Mouse (Mus musculus) lung, embryonic 16.5 days (tissue): Measurements from ENCODE around the gene E030018B13Rik. TPM values are rescaled to one million over a fixed set of nuclear protein-coding genes. Genes with fewer than 3 reads are reported as not detected.
A peak's percentile ranks its signal among the peaks of the same experiment; 100 is the strongest.

Source experiments
- ATAC-seq: fragments of 200-750 bp; cut with Nextera tagmentation; 2 replicates; pipeline ENCODE4 v1.8.0; 2017; ENCODE audit warnings: low read depth, mild to moderate bottlenecking, moderate library complexity
- H3K27ac ChIP-seq: fragments of 300-500 bp; sonication (generic); 2 replicates; pipeline ENCODE4 v1.5.1; 2014; ENCODE audit warnings: mild to moderate bottlenecking, control low read depth, low read length
- H3K27me3 ChIP-seq: fragments of 300-500 bp; sonication (generic); 2 replicates; pipeline ENCODE4 v1.6.1; 2014; ENCODE audit warnings: low read depth, low read length, mixed read lengths; ENCODE audit not compliant: control insufficient read depth, insufficient read depth
- H3K36me3 ChIP-seq: fragments of 300-500 bp; sonication (generic); 2 replicates; pipeline ENCODE4 v1.6.1; 2014; ENCODE audit warnings: low read length; ENCODE audit not compliant: control insufficient read depth, insufficient read depth
- H3K4me1 ChIP-seq: fragments of 300-500 bp; sonication (generic); replicated peaks from 2 replicates; pipeline ENCODE4 v1.6.1; 2014; ENCODE audit warnings: low read length, mixed read lengths; ENCODE audit not compliant: control insufficient read depth, insufficient read depth
- H3K4me2 ChIP-seq: fragments of 300-500 bp; sonication (generic); 2 replicates; pipeline ENCODE4 v1.6.1; 2014; ENCODE audit warnings: low read depth, low read length, control low read depth
- H3K4me3 ChIP-seq: fragments of 300-500 bp; sonication (generic); 2 replicates; pipeline ENCODE4 v1.5.1; 2014; ENCODE audit warnings: mild to moderate bottlenecking, low read length, control low read depth
- H3K9ac ChIP-seq: fragments of 300-500 bp; sonication (generic); 2 replicates; pipeline ENCODE4 v1.6.1; 2014; ENCODE audit warnings: low read length, control low read depth
- H3K9me3 ChIP-seq: fragments of 300-500 bp; sonication (generic); 2 replicates; pipeline ENCODE4 v1.6.1; 2016; ENCODE audit warnings: low read length; ENCODE audit not compliant: control insufficient read depth
- WGBS: fragments of 180-500 bp; shearing (Covaris S2); extraction: QIAGEN DNeasy Blood & Tissue Kit; methylation state at CpG from one replicate; pipeline ENCODE4 v1.1.7; 2014; 5-methylcytosine and 5-hydroxymethylcytosine counted together
- polyA plus RNA-seq: library from polyadenylated mRNA; unstranded; fragments of >200 nt; fragmentation: Nextera tagmentation; extraction: Ambion mirVana; gene quantifications from 2 replicates; pipeline ENCODE4 v1.2.1, GENCODE M21; 2015

Gene E030018B13Rik
- polyA plus RNA-seq, 1 experiment from 2014 or later, result not detected

- Histone ChIP-seq H3K27me3 (no peaks in the 10 kb centered on the region), H3K9ac (no peak overlapping the region), H3K4me3 (no peak overlapping the region), H3K27ac (no peak overlapping the region), H3K36me3 (peaks cover 4% of the 10 kb centered on the region), H3K4me2 (no peak overlapping the region), H3K9me3 (no peaks in the 10 kb centered on the region), H3K4me1 (peaks cover 21% of the 10 kb centered on the region)
- ATAC-seq, result no peak
- WGBS, result 78% methylated on average over 3 of the region's 3 CpGs
Measured at GRCm38 (mm10) chr7:63895223-63895622, 21.4 kb upstream of the E030018B13Rik start.

DNA sequence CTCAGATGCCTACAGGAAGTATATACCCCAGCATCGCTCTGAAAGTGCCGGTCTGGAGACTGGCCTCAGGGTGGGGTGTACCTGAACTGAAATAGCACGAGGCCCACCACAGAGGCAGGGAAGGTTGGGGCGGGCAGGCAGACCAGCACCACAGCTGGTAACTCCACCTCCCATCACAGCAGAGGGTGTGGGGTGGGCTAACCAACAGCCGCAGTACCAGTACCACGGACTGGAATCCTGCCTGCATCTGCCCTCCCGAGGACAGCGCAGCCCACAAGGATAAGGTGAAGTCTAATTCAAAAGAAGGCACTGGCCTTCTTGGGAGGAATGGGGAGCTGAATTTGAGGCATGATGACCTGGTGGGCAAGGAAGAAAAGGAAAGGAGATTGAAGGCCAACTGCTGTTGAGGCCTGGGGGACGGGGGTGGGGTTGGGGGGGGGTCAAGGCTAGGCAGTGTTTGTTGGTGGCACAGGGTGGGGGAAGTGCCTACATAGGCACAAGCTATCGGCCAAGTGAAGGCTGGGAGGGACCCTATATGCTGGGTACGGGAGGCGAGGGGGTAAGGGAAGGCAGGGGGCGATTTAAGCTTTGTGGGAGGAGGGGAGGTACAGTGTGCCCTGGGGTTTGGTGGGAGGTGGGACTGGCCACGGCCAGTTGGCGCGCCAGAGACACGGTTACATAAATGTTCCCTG is 20.2 kb upstream of the E030018B13Rik start:
- Histone ChIP-seq H3K9me3 (no peaks in the 10 kb centered on the region), H3K4me3 (peak overlapping the region; percentile 36), H3K4me1 (peaks cover 21% of the 10 kb centered on the region), H3K27me3 (no peaks in the 10 kb centered on the region), H3K9ac (peak overlapping the region; percentile 64), H3K4me2 (peak overlapping the region; percentile 75), H3K27ac (peak overlapping the region; percentile 97), H3K36me3 (0 out of 2 replicates have a peak, but pooled peaks cover under 1% of the 10 kb centered on the region)
- ATAC-seq, result peak; percentile 21
- WGBS, result 23% methylated on average over 17 of the region's 17 CpGs

DNA sequence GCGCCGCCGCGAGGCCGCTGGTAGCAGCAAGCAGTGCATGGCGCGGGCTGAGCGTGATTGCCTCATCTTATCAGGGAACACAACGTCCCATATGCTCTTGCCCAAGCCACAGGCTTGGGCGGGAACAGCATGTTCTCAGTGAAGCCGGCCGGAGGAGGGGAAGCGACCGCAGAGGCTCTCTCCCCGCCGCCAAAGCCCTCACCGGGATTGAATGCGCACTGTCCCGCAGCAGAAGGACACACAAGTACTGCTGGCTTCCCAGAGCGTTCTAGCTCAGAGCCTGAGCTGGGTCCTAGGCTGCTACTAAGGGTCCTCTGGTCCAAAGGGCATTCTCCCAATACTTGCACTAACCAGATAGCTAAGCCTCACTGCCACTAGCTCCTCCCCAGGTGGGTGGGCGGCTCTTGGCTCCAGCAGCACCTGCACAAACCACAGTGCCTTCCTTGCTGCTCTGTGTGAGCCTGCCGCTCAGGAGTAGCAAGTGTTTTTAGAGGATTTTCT is 19.6 kb upstream of the E030018B13Rik start:
- peak; percentile 97 for ATAC-seq
- no peaks in the 10 kb centered on the region for H3K27me3 ChIP-seq
- H3K9me3 ChIP-seq, result no peaks in the 10 kb centered on the region
- H3K4me1 ChIP-seq, result peaks cover 25% of the 10 kb centered on the region
- peak overlapping the region; percentile 64 for H3K9ac ChIP-seq
- peak overlapping the region; percentile 97 for H3K27ac ChIP-seq
- no peaks in the 10 kb centered on the region for H3K36me3 ChIP-seq
- peak overlapping the region; percentile 36 for H3K4me3 ChIP-seq
- peak overlapping the region; percentile 75 for H3K4me2 ChIP-seq
- 1% methylated on average over 22 of the region's 22 CpGs for WGBS

DNA sequence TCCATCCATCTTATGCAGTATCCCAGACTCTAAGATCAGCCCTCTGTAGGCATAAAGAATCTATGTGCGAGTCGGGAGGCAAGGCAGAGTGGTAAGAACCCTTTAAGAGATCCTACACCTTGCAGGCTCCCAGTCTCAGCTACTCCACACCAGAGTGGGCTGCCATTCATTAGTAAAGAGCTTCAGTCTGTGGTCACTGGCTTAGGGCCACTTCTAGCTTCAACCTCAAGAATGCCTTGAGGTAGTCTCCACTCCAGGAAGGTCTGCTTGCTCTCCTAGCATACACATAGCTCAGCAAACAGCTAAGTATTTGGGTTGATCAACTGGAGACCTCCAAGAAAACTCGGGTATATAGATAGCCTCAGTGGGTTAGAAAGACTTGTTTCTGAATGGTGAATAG is 19.0 kb upstream of the E030018B13Rik start:
- Histone ChIP-seq H3K36me3 (no peaks in the 10 kb centered on the region), H3K9ac (peak overlapping the region; percentile 64), H3K9me3 (no peaks in the 10 kb centered on the region), H3K4me3 (peak overlapping the region; percentile 36), H3K27me3 (no peaks in the 10 kb centered on the region), H3K4me2 (peak overlapping the region; percentile 75), H3K4me1 (peaks cover 27% of the 10 kb centered on the region), H3K27ac (peak overlapping the region; percentile 97)
- 26% methylated on average over 3 of the region's 3 CpGs for WGBS
- peak; percentile 8; the same call in 1 of the 2 replicates for ATAC-seq

DNA sequence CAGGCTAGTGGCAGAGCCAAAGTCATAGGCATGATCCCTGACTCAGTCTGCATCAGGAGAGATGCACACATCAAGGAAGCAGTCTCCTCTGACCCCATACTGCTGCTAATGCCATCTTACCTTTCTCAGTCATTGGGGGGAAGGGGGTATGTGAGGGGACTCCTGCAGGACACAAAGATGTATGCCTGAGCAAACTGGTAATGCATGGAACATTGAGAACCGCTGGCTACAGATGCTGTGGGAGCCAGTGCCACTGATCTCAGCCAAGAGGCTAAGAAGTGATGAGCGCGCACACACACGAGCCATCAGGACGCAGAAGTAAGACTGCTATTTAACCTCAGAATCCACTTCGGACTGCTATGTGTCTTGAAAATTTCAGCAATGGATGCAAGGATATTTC is 18.5 kb upstream of the E030018B13Rik start:
- 91% methylated on average over 6 of the region's 6 CpGs for WGBS
- peak overlapping the region; percentile 97; the same call in 1 of the 2 replicates for H3K27ac ChIP-seq
- no peak for ATAC-seq

GRCm38 (mm10) chr7:63899925-63900324 is 16.7 kb upstream of the E030018B13Rik start:
- H3K4me2 ChIP-seq, result no peak overlapping the region
- H3K9ac ChIP-seq, result no peak overlapping the region
- peaks cover 39% of the 10 kb centered on the region for H3K4me1 ChIP-seq
- H3K27me3 ChIP-seq, result no peaks in the 10 kb centered on the region
- no peaks in the 10 kb centered on the region for H3K9me3 ChIP-seq
- no peaks in the 10 kb centered on the region for H3K36me3 ChIP-seq
- no peak overlapping the region for H3K27ac ChIP-seq
- no peak for ATAC-seq
- 87% methylated on average over 8 of the region's 8 CpGs for WGBS
- H3K4me3 ChIP-seq, result no peak overlapping the region

More for the DNA sequence above, 18.5 kb upstream of the E030018B13Rik start:
- no peaks in the 10 kb centered on the region for H3K36me3 ChIP-seq
- H3K4me2 ChIP-seq, result no peak overlapping the region
- H3K9ac ChIP-seq, result peak overlapping the region; percentile 64; the same call in 1 of the 2 replicates
- peaks cover 32% of the 10 kb centered on the region for H3K4me1 ChIP-seq
- H3K27me3 ChIP-seq, result no peaks in the 10 kb centered on the region
- no peaks in the 10 kb centered on the region for H3K9me3 ChIP-seq
- H3K4me3 ChIP-seq, result no peak overlapping the region

GRCm38 (mm10) chr7:63900411-63900810 is 16.2 kb upstream of the E030018B13Rik start:
- H3K4me1 ChIP-seq, result peaks cover 39% of the 10 kb centered on the region
- no peak overlapping the region for H3K9ac ChIP-seq
- H3K9me3 ChIP-seq, result no peaks in the 10 kb centered on the region
- H3K4me3 ChIP-seq, result no peak overlapping the region
- no peaks in the 10 kb centered on the region for H3K36me3 ChIP-seq
- ATAC-seq, result no peak
- no peaks in the 10 kb centered on the region for H3K27me3 ChIP-seq
- H3K27ac ChIP-seq, result no peak overlapping the region
- no peak overlapping the region for H3K4me2 ChIP-seq
- 100% methylated on average over 2 of the region's 2 CpGs for WGBS

- H3K4me3 ChIP-seq, result no peak overlapping the region
- H3K4me1 ChIP-seq, result peaks cover 40% of the 10 kb centered on the region
- no peak overlapping the region; the same call in 1 of the 2 replicates for H3K9ac ChIP-seq
- H3K9me3 ChIP-seq, result no peaks in the 10 kb centered on the region
- no peak overlapping the region for H3K27ac ChIP-seq
- H3K36me3 ChIP-seq, result no peaks in the 10 kb centered on the region
- WGBS, result 67% methylated on average over 11 of the region's 11 CpGs
- no peak for ATAC-seq
- H3K4me2 ChIP-seq, result no peak overlapping the region
- H3K27me3 ChIP-seq, result no peaks in the 10 kb centered on the region
Measured at GRCm38 (mm10) chr7:63901346-63901745, 15.3 kb upstream of the E030018B13Rik start.

- peaks cover 36% of the 10 kb centered on the region for H3K4me1 ChIP-seq
- H3K27me3 ChIP-seq, result no peaks in the 10 kb centered on the region
- H3K4me2 ChIP-seq, result no peak overlapping the region
- WGBS, result 67% methylated on average over 3 of the region's 3 CpGs
- H3K36me3 ChIP-seq, result no peaks in the 10 kb centered on the region
- H3K9me3 ChIP-seq, result no peaks in the 10 kb centered on the region
- no peak overlapping the region for H3K4me3 ChIP-seq
- no peak overlapping the region for H3K9ac ChIP-seq
- ATAC-seq, result no peak
- H3K27ac ChIP-seq, result no peak overlapping the region
Measured at GRCm38 (mm10) chr7:63901942-63902341, 14.7 kb upstream of the E030018B13Rik start.
